Mouse (Mus musculus) monocyte, adult 5-6 weeks (primary cell): ENCODE data around the gene Nop16. TPM values are rescaled to one million over a fixed set of nuclear protein-coding genes. Genes with fewer than 3 reads are reported as not detected.

Source experiments
- ATAC-seq: fragments of 153-309, 156-312 bp; replicated peaks from 2 replicates; pipeline ENCODE4 v1.8.0; 2017; ENCODE audit warnings: mild to moderate bottlenecking; ENCODE audit not compliant: low TSS enrichment, insufficient number of reproducible peaks, severe bottlenecking, poor library complexity, low FRiP score
- total RNA-seq: library from RNA; stranded (forward); fragments of 200-1000, 200-491, 200-594 nt; gene quantifications from 3 replicates; pipeline ENCODE4 v1.2.3, GENCODE M21; 2017

Gene Nop16
- total RNA-seq, 1 experiment from 2014 or later = 16.5 TPM

DNA sequence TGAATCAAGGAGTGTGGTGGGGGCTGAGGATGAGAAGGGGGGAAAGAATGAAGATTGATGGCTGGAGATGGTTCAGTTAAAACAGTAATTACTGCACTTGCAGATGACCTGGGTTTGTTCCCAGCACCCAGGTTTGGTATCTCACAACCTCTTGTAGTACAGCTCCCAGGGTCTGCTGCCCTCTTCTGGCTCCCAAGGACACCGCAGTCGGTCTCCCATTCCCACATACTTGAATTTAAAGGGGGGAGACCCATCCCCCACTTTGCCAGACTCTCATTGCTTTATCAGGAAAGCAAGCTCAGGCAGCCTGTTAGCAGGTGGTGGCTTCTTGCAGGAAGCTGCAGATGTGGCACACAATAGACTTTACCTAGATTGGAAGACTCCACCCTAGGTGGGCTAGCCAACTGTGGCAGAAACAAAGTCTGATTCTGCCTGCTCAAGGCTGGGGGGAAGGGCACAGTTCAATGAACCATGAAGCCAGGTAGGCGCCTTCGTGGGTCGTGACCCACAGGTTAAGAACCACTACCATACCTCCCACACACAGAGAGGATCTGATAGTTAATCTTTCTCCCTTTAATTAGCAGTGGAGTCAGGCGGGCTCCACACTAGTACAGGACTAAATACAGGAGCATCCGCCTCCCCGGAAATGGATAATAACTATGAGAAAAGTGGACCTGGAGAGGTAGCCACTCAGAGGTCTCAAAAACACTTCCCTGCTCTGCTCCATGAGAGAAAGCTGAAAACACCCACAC lies 24.1 kb downstream of the Nop16 start:
- ATAC-seq = no peak

DNA sequence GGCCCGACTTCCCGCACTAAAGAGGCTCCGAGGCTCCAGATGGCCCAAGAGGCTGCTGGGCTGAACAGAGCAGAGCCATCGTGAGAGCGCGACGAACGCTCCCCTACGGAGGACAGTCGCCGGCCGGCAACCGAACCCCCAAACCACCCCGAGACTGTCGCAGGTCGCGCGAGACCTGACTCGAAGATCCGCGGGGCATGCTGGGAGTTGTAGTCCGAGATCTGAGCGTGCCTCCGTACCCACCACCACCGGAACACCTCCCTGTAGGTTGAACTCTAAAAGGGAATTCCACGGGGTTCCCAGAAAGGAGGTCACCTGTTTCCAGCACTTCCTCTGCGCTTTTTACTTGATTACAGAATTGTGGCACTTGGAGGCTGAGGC lies 24.7 kb downstream of the Nop16 start, which contains the start of gene 4833439L19Rik:
4833439L19Rik (minus strand) TSS at position 235 of the 381 bp plus-strand sequence.
- ATAC-seq = peak; percentile 96

- no peak for ATAC-seq
These were observed 25.4 kb downstream of the Nop16 start for GRCm38 (mm10) chr13:54564232-54565200.

- ATAC-seq = no peak
These were observed 27.3 kb downstream of the Nop16 start for GRCm38 (mm10) chr13:54562562-54562961.

DNA sequence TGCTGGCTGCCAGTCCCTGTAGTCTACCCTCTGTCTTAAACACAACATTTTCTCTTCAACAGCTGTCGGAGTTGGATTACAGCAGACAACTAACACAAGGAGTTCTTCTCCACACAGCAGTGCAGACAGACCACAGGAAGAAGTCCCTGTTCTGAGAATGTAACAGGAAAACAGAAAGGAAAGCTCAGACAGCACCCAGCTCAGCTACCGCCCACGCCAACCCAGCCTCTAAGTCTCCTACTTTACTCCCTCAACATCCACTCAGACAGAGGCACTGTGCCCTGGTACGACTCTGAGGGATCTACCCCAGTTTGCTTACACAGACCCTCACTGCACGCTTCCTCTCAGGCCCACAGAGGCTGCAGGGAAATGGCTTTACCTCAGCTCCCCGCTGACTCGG lies 29.3 kb downstream of the Nop16 start:
- no peak for ATAC-seq

- no peak for ATAC-seq
These were observed 30.2 kb downstream of the Nop16 start for GRCm38 (mm10) chr13:54559656-54560055.

- no peak for ATAC-seq
These were observed 32.2 kb downstream of the Nop16 start for GRCm38 (mm10) chr13:54557652-54558051.

- ATAC-seq = no peak
These were observed 33.1 kb downstream of the Nop16 start for GRCm38 (mm10) chr13:54556796-54557195.

- ATAC-seq = no peak
These were observed 33.7 kb downstream of the Nop16 start for GRCm38 (mm10) chr13:54556176-54556575.

DNA sequence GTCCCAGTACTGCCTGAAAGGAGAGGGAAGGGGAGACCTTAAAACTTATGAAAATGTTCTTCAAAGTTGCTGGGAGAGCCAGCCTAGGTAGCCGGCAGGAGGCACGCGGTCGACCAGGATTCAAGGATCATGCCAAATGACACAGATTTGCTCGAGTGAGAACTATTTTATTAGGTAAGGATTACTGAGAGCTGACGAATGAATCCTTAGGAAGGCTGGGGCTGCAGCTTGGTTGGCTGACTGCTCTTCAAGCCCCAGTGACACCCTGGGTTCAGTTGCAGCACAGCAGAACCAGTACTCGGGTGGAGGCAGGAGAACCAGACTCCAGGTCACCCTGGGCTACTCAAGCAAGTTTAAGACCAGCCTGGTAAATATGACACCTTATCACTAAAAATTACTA lies 41.9 kb downstream of the Nop16 start:
- no peak for ATAC-seq

Other genes starting within 250 kb of the Nop16 start
- 0.19 to 0.85 TPM in 2 of 3 replicates, not detected in the other for gene Cplx2, start 218.7 kb downstream of the Nop16 start, total RNA-seq
- 19.8 to 26.8 TPM (median 22.8 TPM) in 3 replicates for gene Thoc3, start 121.2 kb downstream of the Nop16 start, total RNA-seq
- 12.8 to 21.2 TPM (median 19.7 TPM) in 3 replicates for gene Simc1, start 86.3 kb downstream of the Nop16 start, total RNA-seq
- gene 4833439L19Rik, start 24.7 kb downstream of the Nop16 start, total RNA-seq = 34.5 to 44.1 TPM (median 38.3 TPM) in 3 replicates
- gene Arl10, start 15.1 kb downstream of the Nop16 start, total RNA-seq = 8.7 to 27.2 TPM (median 9.5 TPM) in 3 replicates
- 22.4 to 36.2 TPM (median 28.0 TPM) in 3 replicates for gene Higd2a, start 117 bp upstream of the Nop16 start, total RNA-seq
- 19.8 to 45.0 TPM (median 35.6 TPM) in 3 replicates for gene Cltb, start 21.3 kb upstream of the Nop16 start, total RNA-seq
- 33.8 to 63.9 TPM (median 38.3 TPM) in 3 replicates for gene Faf2, start 31.7 kb upstream of the Nop16 start, total RNA-seq
- gene Rnf44, start 103.8 kb upstream of the Nop16 start, total RNA-seq = 17.1 to 52.7 TPM (median 36.1 TPM) in 3 replicates
- gene Cdhr2, start 111.4 kb upstream of the Nop16 start, total RNA-seq = 0.10 TPM in 1 of 3 replicates, not detected in the others
- gene Gprin1, start 159.8 kb upstream of the Nop16 start, total RNA-seq = not detected in 3 replicates
- gene Sncb, start 176.5 kb upstream of the Nop16 start, total RNA-seq = not detected in 3 replicates
- gene Eif4e1b, start 193.9 kb upstream of the Nop16 start, total RNA-seq = not detected in 3 replicates
- gene Tspan17, start 199.3 kb upstream of the Nop16 start, total RNA-seq = 6.9 to 18.5 TPM (median 8.1 TPM) in 3 replicates